Mouse (Mus musculus) adrenal gland, postnatal 25 days (tissue): ENCODE data around the gene 9930022D16Rik. TPM values are rescaled to one million over a fixed set of nuclear protein-coding genes. Genes with fewer than 3 reads are reported as not detected.

Experiments
- DNase-seq: peaks from one replicate; pipeline ENCODE4 v3.0.0; 2021; ENCODE audit warnings: mixed read lengths
- long read RNA-seq: library from polyadenylated mRNA; stranded (forward); transcript quantifications from one replicate; pipeline ENCODE4 v2.0.0, GENCODE M21; 2021
- total RNA-seq: library from RNA; stranded (reverse); gene quantifications from 2 replicates; pipeline ENCODE4 v1.2.3, GENCODE M21; 2021

9930022D16Rik gene
- not detected in 2 replicates for total RNA-seq
- long read RNA-seq: 0 reads

GRCm38 (mm10) chr11:109413617-109414016 lies at the start of gene 9930022D16Rik:
TSS of gene 9930022D16Rik (plus strand) at chr11:109413917.
- DNase-seq: no peak

GRCm38 (mm10) chr11:109364337-109364736 lies 49.4 kb upstream of the 9930022D16Rik start:
- DNase-seq: no peak

GRCm38 (mm10) chr11:109364881-109365280 lies 48.8 kb upstream of the 9930022D16Rik start:
- DNase-seq: no peak

GRCm38 (mm10) chr11:109365818-109366217 lies 47.9 kb upstream of the 9930022D16Rik start:
- DNase-seq: no peak

GRCm38 (mm10) chr11:109366802-109367579 lies 46.7 kb upstream of the 9930022D16Rik start:
- no peak for DNase-seq

- no peak for DNase-seq
Measured at GRCm38 (mm10) chr11:109369026-109369637, 44.6 kb upstream of the 9930022D16Rik start.

- DNase-seq: no peak
Measured at GRCm38 (mm10) chr11:109375412-109375811, 38.3 kb upstream of the 9930022D16Rik start.

GRCm38 (mm10) chr11:109376484-109377143 lies 37.1 kb upstream of the 9930022D16Rik start:
- no peak for DNase-seq

GRCm38 (mm10) chr11:109377477-109377876 lies 36.2 kb upstream of the 9930022D16Rik start:
- no peak for DNase-seq

GRCm38 (mm10) chr11:109378051-109378450 lies 35.7 kb upstream of the 9930022D16Rik start:
- no peak for DNase-seq

GRCm38 (mm10) chr11:109380662-109381061 lies 33.1 kb upstream of the 9930022D16Rik start:
- DNase-seq: no peak

- DNase-seq: no peak
Measured at GRCm38 (mm10) chr11:109385296-109385695, 28.4 kb upstream of the 9930022D16Rik start.

GRCm38 (mm10) chr11:109389046-109389445 lies 24.7 kb upstream of the 9930022D16Rik start:
- no peak for DNase-seq

GRCm38 (mm10) chr11:109391200-109391599 lies 22.5 kb upstream of the 9930022D16Rik start:
- DNase-seq: peak; percentile 25

- no peak for DNase-seq
Measured at GRCm38 (mm10) chr11:109391760-109392159, 22.0 kb upstream of the 9930022D16Rik start.

GRCm38 (mm10) chr11:109392601-109393000 lies 21.1 kb upstream of the 9930022D16Rik start:
- no peak for DNase-seq

- DNase-seq: no peak
Measured at GRCm38 (mm10) chr11:109394758-109395157, 19.0 kb upstream of the 9930022D16Rik start.

GRCm38 (mm10) chr11:109395291-109395690 lies 18.4 kb upstream of the 9930022D16Rik start:
- DNase-seq: no peak

GRCm38 (mm10) chr11:109406431-109406830 lies 7.3 kb upstream of the 9930022D16Rik start:
- no peak for DNase-seq

- no peak for DNase-seq
Measured at GRCm38 (mm10) chr11:109410197-109410980, 3.3 kb upstream of the 9930022D16Rik start.

- no peak for DNase-seq
Measured at GRCm38 (mm10) chr11:109414802-109415201, 1.1 kb downstream of the 9930022D16Rik start.
